Comparison of ENCODE assay signal across 14 mouse cellular contexts in genomic region chr11:108145752-108146496, GRCm38 (mm10).
DNase-seq lines count a peak whose midpoint lies in the region; ATAC-seq lines count a peak whose summit lies in the region.
"Had no signal": no experiment of that assay in that cellular context is flagged by ENCODE, and none has a peak within 500 bp of the region (broad histone marks: within the 10 kb centered on the region; RNA-seq: fewer than 3 reads in every experiment).

No protein-coding gene starts in this region.

- H3K4me3 ChIP-seq in heart, embryonic 15.5 days: no peak overlapping the region
- H3K4me3 ChIP-seq in intestine, embryonic 15.5 days (replicated peaks): no peak overlapping the region
- no peak overlapping the region for H3K4me3 ChIP-seq in stomach, embryonic 16.5 days (replicated peaks; ENCODE audit: low read length)
- H3K4me3 ChIP-seq: embryonic facial prominence, embryonic 12.5 days; liver, embryonic 12.5 days had no signal

- no peaks in the 10 kb centered on the region for H3K27me3 ChIP-seq in heart, embryonic 15.5 days
- H3K27me3 ChIP-seq in intestine, embryonic 15.5 days (replicated peaks): no peaks in the 10 kb centered on the region
- H3K27me3 ChIP-seq in stomach, embryonic 16.5 days (ENCODE audit: control insufficient read depth, insufficient read depth, low read length): no peaks in the 10 kb centered on the region
- H3K27me3 ChIP-seq: embryonic facial prominence, embryonic 12.5 days had no signal

- DNase-seq in heart, postnatal 25 days (ENCODE audit: low spot score): no peak
- DNase-seq in right cerebral cortex, adult 2 months (ENCODE audit: low spot score in 2 of 2): peak; percentile 37 to 51
- no peak for DNase-seq in right cerebral cortex, postnatal 25 days
- no peak for DNase-seq in layer of hippocampus, adult 18-20 months (ENCODE audit: low spot score in 2 of 2)
- DNase-seq in kidney, postnatal 36 days: no peak
- DNase-seq: adrenal gland, postnatal 25 days; cerebellum, adult 8-10 months; kidney, adult 9 months; right cerebral cortex, adult 18-20 months had no signal

- no peaks in the 10 kb centered on the region for H3K9me3 ChIP-seq in heart, embryonic 15.5 days (replicated peaks)
- H3K9me3 ChIP-seq in intestine, embryonic 15.5 days: no peaks in the 10 kb centered on the region
- no peaks in the 10 kb centered on the region for H3K9me3 ChIP-seq in stomach, embryonic 16.5 days (replicated peaks; ENCODE audit: control insufficient read depth, low read length)
- H3K9me3 ChIP-seq: embryonic facial prominence, embryonic 12.5 days; liver, embryonic 12.5 days had no signal

- intact Hi-C loops in heart, postnatal 25 days (cut with DNase I): no loop called here

- ATAC-seq in heart, embryonic 15.5 days (replicated peaks; ENCODE audit: insufficient number of reproducible peaks, insufficient read depth, low FRiP score, low read depth): no peak
- ATAC-seq in intestine, embryonic 15.5 days: peak; percentile 48
- ATAC-seq in stomach, embryonic 16.5 days (ENCODE audit: insufficient read depth, low FRiP score): peak; percentile 77
- ATAC-seq: liver, embryonic 12.5 days had no signal

- peaks cover 55% of the 10 kb centered on the region for H3K4me1 ChIP-seq in heart, embryonic 15.5 days (replicated peaks)
- H3K4me1 ChIP-seq in intestine, embryonic 15.5 days (replicated peaks): peaks cover 7% of the 10 kb centered on the region
- H3K4me1 ChIP-seq in stomach, embryonic 16.5 days (ENCODE audit: control insufficient read depth, insufficient read depth, low read length): peaks cover 19% of the 10 kb centered on the region

- 48% methylated on average over 13 of the region's 13 CpGs for WGBS in heart, embryonic 15.5 days
- 56% methylated on average over 13 of the region's 13 CpGs for WGBS in intestine, embryonic 15.5 days
- WGBS in stomach, embryonic 16.5 days: 52% methylated on average over 13 of the region's 13 CpGs

- H3K27ac ChIP-seq in heart, embryonic 15.5 days: peak overlapping the region; percentile 65
- H3K27ac ChIP-seq in intestine, embryonic 15.5 days: 0 out of 2 replicates have a peak overlapping the region, but pooled peaks have one; percentile 24
- no peak overlapping the region; the same call in 1 of the 2 replicates for H3K27ac ChIP-seq in stomach, embryonic 16.5 days (ENCODE audit: low read length)
- H3K27ac ChIP-seq: embryonic facial prominence, embryonic 12.5 days; liver, embryonic 12.5 days had no signal

- H3K9ac ChIP-seq in heart, embryonic 15.5 days: no peak overlapping the region
- no peak overlapping the region for H3K9ac ChIP-seq in intestine, embryonic 15.5 days
- no peak overlapping the region for H3K9ac ChIP-seq in stomach, embryonic 16.5 days (ENCODE audit: low read length)
- H3K9ac ChIP-seq: embryonic facial prominence, embryonic 12.5 days; liver, embryonic 12.5 days had no signal

- peak overlapping the region; percentile 38 for H3K4me2 ChIP-seq in heart, embryonic 15.5 days
- H3K4me2 ChIP-seq in intestine, embryonic 15.5 days (replicated peaks): no peak overlapping the region
- peak overlapping the region; percentile 15; the same call in 1 of the 2 replicates for H3K4me2 ChIP-seq in stomach, embryonic 16.5 days (ENCODE audit: low read depth, low read length)
- H3K4me2 ChIP-seq: embryonic facial prominence, embryonic 12.5 days; liver, embryonic 12.5 days had no signal

- no peaks in the 10 kb centered on the region for H3K36me3 ChIP-seq in heart, embryonic 15.5 days
- no peaks in the 10 kb centered on the region for H3K36me3 ChIP-seq in intestine, embryonic 15.5 days
- no peaks in the 10 kb centered on the region for H3K36me3 ChIP-seq in stomach, embryonic 16.5 days (ENCODE audit: control insufficient read depth, insufficient read depth, low read length)
- H3K36me3 ChIP-seq: embryonic facial prominence, embryonic 12.5 days; liver, embryonic 12.5 days had no signal

Comparison
In these comparisons a context has a peak if more than half of its experiments do, and no peak if none do; other contexts are left out.
1. DNase-seq: peak in right cerebral cortex, adult 2 months (2 of 2); none in heart, postnatal 25 days (single experiment), right cerebral cortex, postnatal 25 days (single experiment), layer of hippocampus, adult 18-20 months (0 of 2) and kidney, postnatal 36 days (0 of 2).